Mouse (Mus musculus) heart, postnatal 0 days (tissue): ENCODE measurements around the gene Mymx.

Experiments used
- CTCF ChIP-seq: IDR thresholded peaks from 2 replicates; pipeline ENCODE4 v1.5.1; 2016; ENCODE audit warnings: antibody characterized with exemption, control low read depth, low read depth
- EP300 ChIP-seq: IDR thresholded peaks from 2 replicates; pipeline ENCODE4 v1.6.1; 2016; ENCODE audit warnings: antibody characterized with exemption, low read depth

DNA sequence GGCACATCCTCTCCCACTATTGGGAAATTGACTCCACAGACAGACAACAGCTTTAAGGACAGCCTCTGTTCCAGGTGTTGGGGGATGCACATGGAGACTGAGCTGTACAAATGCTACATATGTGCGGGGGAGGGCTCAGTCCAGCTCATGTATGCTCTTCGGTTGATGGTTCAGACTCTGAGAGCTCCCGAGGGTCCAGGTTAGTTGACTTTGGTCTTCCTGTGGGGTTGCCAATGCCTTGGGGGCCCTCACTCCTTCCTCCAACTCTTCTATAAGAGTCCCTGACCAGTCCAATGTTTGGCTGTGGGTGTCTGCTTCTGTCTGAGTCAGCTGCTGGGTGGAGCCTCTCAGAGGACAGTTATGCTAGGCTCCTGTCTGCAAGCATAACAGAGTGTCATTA lies 48.8 kb downstream of the Mymx start:
- TF ChIP-seq CTCF (no peak), EP300 (no peak)
